Mouse (Mus musculus) adipocyte (in vitro differentiated cells): Measurements from ENCODE around the gene Gm43720.
A peak's percentile ranks its signal among the peaks of the same experiment; 100 is the strongest.

Experiments used
- DNase-seq: peaks from one replicate; pipeline ENCODE4 v3.0.0-alpha.2; 2016; ENCODE audit warnings: low spot score

The Gm43720 gene

DNA sequence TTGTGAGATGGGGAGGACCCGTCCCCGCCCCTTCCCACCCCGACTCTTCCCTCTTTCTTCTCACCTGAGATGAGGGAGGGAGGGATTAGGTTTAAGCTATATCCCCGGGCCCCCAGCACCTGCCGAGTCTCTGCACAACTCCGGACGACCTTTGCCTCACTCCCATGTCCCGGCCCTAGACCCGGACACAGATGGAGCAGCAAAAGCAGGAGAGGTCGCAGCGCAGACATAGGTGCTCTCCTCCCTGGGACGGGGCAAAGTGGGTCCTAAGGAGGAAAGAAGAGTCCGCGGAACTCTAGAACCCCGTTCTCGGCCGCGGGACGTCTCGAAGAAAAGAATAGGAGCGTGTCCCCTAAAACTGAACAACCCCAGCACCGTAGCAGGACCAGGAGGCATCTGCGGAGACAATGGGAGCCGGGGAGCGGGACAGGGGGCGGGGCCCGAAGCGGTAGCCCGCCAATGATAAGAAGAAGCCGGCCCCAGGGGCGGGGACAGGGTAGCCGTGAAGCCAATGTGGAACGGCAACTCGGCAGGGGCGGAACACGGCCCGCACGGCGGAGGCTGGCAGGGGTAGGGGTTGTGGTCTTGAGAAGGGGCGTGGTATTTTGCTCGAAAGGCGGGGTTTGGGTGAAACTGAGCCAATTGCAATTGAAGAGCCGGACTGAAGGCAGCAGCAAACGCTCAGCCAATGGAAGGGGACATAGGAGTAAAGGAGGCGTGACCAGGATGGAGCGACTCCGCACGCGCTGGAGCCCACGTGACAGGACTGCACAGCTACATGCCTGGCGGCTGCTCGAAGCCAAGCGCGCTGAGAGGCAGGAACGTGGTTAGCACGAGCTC is at the start of gene Gm43720, which contains the start of the genes Gpc2 and Stag3:
TSS of gene Gm43720 (minus strand) at position 374 of the 840 bp plus-strand sequence.
TSS of gene Gpc2 (minus strand) at position 421 of the 840 bp plus-strand sequence.
TSS of gene Stag3 (plus strand) at position 656 of the 840 bp plus-strand sequence.
- DNase-seq = no peak

DNA sequence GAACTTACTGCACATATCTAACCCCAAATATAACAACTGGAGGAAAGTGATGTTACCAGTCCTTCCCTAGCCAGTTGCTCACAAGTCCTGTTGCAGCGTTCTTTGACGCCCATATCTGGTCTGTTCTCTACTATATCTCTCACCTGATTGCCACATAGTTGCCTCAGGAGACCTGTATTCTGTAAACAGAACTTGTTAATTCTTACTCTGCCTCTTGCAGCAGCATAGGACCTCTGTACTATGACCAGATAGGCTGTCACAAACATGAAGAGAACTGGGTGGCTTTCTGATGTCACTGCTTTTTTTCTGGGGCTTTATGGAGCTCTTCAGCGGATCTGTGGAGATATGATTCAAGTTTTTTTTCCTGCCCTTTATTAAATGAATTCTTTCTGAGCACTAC is 33.0 kb upstream of the Gm43720 start:
- no peak for DNase-seq

DNA sequence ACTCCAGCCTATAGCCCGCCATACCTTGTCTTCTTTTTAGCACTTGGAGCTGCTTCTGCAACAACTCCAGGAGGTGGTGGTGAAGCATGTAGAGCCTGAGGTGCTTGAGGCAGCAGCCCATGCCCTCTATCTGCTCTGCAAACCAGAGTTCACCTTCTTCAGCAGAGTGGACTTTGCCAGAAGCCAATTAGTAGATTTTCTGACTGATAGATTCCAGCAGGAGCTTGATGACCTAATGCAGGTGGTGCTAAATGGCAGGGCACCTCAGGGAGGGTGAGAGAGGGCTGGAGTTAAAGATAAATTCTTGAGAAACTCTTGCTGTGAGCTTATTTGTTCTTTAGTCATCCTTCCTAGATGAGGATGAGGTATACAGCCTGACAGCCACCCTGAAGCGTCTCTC is 19.9 kb upstream of the Gm43720 start:
- DNase-seq = no peak

DNA sequence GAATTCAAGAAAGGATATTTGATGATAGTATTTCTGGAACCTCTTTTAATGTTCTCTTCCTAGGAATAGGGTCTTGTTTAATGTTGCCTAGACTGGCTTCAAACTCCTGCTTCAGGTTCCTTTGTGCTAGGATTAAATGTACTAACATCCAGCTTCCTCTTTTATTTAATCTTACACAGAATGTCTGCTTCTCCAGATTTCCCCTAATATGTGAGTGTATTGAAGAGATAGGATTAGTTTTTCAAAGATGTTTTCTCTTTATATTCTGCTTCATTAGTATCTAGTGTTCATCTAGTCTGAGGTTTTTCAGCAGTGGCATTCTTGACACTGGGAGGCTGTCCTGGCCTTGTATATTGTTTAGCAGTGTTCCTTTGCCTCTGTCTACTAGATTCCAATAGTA is 14.4 kb upstream of the Gm43720 start:
- DNase-seq = no peak

DNA sequence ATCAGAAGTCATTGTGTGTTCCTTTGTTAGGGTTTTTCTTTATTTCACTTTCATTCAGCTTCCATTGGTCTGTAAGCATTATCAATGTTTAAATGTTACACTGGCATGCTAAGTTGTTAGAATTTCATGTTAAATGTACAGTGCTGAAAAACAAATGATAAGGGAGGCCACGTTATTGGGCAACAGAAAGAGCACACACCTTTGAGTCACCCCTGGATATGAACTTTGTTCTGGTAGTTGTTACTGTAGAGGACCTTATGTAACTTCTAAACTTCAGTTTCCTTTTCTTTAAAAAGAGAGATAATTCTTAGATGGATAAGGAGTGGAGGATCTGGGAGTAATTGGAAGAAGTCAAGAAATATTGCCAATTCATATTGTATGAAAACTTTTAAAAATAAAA is 11.9 kb upstream of the Gm43720 start:
- DNase-seq = no peak

DNA sequence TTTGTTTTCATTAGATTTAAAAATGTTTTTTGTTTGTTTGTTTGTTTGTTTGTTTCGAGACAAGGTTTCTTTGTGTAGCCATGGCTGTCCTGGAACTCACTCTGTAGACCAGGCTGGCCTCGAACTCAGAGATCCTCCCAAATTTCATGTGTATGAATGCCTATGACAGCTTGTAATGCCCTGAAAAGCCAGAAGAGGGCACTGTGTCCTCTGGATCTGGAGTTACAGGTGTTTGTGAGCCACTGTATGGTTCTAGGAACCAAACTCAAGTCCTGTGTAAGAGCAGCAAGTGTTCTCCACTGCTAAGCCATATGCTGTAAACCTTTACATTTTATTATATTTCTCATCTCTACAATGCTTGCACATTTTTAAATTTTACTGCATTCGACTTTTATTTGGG is 8.1 kb upstream of the Gm43720 start:
- no peak for DNase-seq

DNA sequence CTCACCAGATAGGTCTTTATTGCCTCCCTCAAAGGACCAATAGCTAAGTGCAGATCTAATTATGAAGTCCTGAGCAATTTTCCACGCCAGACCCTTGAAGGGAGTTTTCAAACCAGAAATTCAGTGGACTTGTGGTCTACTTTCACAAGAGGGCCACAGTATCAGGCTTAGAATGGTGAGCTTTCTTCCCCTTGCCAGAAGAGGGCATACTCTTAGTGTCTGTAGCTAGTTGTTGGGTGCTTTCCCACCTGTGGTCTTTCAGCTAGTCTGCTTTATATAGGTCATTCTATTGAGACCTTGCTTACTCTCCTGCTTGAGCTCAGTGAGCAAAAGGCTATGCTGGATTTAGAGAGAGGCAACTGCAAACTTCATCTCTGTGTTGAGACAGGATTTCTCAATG is 3.8 kb upstream of the Gm43720 start:
- DNase-seq = no peak

DNA sequence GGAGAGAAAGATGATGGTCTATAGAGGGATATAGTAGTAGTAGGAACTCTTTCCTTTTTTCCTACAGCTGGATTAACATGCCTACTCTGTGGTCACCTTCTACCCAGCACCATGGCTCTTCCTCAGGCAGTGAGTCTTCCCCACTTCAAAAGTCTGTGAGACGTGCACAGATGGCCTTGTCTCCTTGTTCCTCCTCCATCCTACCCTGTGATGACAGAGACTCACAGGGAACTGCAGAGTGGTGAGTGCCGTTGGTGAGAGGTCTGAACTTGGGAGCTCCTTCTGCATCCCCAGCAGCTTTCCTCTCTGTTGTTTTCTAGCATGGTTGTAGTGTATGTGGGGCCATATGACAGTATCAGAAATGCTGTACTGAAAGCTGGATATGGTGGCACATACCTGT is 2.0 kb upstream of the Gm43720 start:
- no peak for DNase-seq

DNA sequence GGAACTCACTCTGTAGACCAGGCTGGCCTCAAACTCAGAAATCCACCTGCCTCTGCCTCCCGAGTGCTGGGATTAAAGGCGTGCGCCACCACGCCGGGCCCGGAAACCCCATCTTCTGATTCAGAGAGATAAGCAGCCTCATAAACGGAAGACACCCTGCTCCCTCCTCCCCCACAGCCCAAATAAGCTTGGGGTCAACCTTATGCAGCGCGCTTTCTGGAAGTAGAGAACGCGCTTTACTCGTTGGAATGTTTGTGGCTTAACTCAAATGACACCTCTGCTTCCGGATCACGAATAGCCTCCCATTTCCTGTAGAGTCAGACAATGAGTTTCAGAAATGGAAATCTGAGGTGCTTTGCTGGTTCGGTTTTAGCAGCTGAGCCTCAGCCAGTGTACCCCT is 1.1 kb upstream of the Gm43720 start:
- DNase-seq = no peak

DNA sequence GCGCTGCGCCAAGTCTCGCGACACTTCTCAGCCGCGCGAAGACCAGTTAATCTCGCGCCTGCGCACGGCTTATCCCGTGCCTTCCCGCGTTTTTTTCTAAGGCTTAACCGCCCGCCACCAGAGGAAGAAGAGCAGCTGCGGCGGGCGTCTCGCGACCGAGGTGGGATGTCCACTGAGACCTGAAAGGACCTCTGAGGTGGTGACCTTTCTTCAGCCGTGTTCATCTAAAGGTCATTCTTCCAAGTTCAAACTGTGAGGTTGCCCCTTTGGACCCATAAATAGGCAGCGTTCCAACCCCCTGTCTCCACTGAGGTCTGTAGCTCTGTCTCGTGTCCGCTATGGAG is 639 bp upstream of the Gm43720 start:
- DNase-seq = no peak

DNA sequence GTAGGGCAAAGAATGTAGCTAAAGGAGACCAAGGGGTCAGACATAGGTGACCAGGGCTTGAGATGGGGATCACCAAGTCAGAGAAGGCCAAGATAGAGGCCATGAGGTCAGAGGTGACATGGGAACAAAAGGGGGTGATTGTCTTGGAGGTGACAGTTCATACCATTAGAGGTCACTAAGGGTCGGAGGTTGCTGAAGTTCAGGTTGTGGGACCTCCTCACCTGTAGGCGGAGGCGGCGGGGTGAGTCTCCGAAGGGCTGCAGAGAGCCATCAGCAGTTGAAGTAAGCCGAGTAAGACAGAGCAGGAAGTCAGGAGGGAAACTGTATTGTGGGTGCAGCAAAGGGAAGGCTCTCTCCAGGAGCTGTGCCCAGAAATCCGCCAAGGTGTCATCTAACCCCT is 1.8 kb downstream of the Gm43720 start:
- DNase-seq = no peak

DNA sequence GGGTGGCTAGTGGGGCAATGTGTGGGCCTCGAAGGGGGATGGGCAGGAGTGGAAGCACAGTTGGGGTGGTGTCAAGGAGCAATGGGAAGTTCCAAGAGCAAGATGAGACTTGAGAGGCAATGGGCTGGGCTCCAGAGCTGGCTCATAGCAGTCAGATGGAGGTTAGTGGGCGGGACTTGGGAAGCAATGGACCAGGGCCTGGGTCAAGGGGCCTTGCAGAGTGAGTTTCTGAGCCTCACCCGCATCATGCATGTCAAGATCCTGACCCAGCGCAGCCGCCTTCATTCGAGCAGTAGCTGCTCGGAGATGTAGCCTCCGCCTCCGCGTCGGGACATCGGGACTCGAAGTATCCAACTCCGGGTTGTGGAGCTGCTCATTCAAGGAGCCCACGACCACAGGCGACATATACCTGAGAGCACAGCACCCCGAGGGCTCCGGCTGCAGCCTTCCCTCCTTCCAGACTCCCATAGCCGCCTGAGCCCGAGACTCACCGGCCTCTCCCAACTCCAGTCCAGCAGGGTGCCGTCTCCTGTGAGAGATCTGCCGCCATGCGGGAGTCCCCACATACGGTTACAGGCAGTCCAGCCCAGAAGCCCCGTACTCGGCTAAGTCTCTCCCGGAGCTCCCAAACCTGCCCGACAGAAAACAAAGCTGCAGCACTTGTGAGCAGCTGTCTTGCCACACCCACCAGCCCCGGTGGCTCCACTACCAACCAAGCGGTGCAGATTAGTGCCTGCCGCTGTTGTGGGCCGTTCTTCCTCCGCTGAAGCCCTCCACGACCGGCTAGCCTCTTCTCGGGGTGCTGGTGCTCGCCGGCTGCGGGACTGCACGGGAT is 4.3 kb downstream of the Gm43720 start:
- DNase-seq = no peak

DNA sequence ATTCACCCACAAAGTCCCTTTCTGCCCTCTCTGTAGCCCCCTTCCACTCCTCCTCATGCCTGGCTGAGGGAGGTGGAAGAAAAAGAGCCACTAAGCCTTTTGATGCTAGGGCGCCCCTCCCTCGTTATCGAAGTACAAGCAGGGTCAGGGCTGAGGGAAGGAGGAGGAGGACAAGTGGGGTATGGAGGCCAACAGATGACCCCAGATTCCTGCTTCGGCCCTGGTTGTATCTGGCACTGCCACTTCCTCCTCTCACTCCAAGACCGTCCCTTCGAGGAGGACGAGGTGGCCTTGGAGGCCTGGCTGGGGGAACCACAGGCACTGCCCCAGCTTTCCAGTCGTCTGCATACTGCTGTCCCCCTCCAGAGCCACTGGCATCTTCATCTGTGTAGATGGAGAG is 5.6 kb downstream of the Gm43720 start:
- DNase-seq = no peak

DNA sequence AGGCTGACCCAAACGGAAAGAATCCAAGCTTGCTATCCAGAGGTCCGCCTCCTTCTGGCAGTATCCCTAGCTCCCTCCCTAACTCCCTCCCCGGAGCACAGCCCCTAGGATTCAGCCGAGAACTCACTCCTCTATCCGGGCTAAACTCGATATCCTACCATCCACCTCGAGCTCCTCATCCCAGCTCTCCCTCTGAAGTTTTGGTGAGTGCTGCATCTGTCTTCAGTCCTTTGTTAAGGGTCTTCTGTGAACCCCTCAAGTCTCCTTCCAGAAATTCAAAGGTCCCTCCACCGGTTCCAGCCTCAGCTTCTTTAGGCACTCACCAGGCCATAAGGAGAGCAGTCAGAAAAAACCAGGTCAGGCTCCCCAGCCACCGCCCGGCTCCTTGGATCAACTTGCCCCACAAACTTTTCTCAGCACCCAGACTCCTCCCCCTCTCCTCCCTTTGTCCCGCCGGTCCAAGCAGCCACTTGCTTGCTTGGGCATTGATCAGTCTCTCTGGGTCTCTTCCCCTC is 7.3 kb downstream of the Gm43720 start, which contains the start of gene Gal3st4:
TSS of gene Gal3st4 (minus strand) at position 432 of the 515 bp plus-strand sequence.
- DNase-seq = no peak

DNA sequence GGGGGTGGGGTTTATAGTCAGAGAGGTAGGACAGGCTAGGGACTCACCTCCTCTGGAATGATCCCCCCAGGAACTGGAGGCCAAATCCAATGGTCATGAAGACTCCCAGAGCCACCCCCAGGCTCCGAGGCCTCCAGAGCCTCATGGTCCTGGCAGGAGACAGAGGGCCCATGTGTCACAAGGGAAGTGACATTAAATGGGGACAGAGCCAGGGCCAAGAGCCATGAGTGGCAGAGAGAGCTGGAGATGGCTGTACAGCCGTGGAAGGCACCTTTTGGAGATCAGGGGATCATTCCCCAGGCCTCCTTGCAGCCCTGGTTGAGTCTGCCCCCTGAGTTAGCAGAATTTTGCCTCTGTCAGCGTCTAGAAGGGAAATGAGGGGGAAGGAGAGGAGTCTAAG is 8.5 kb downstream of the Gm43720 start:
- DNase-seq = no peak

DNA sequence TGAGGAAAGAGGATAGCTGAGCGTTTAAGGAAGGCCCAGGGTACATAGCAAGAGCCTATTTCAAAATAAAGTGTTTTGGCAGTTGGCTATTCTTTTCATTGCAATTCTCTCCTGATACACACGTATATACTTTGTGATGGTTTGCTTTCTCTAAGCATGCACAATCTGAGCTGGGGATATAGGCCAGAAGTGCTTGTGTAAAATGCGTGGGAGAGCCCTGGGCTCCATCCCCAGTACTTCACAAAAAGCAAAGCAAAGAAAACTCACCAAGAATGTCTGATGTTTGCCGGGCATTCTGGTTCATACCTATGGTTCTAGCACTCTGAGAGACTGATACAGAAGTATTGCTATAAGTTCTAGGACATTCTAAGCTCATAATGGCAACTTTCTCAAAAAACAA is 10.8 kb downstream of the Gm43720 start:
- no peak for DNase-seq

DNA sequence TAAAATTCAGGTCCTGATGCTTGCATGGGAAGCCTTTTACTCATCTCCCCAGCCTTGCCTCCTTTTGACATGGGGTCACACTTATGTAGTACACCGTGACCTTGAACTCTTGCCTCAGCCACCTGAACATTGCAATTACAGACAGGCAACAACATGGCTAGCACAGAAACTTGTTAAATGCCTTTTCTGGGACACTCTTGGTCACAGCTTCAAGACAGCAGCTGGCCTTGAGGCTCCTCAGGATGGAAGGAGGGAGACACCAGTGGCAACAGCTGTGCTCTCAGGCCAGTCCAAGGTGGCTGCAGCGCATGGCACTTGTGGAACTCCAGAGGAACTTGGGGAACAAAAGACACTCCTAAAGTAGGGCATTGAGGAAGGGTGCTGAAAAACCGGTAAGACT is 12.6 kb downstream of the Gm43720 start:
- DNase-seq = no peak

DNA sequence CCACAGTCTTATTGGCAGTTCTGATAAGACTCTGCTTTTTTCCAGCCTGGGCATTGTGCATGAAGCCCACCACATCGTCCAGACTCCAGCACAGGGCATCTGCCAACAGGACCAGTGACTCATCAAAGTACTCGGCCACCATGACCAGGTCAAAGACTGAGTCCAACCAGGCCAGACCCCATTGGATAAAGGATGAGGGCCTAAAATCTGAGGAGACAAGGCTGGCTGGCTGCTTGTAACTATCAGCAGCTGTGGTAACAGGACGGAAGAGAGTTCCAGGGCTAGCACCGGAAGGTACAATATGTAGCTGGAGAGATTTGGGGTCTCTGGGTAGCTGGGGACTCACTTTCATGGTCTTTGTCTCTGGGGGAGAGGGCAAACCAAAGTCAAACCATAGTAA is 14.0 kb downstream of the Gm43720 start:
- no peak for DNase-seq

DNA sequence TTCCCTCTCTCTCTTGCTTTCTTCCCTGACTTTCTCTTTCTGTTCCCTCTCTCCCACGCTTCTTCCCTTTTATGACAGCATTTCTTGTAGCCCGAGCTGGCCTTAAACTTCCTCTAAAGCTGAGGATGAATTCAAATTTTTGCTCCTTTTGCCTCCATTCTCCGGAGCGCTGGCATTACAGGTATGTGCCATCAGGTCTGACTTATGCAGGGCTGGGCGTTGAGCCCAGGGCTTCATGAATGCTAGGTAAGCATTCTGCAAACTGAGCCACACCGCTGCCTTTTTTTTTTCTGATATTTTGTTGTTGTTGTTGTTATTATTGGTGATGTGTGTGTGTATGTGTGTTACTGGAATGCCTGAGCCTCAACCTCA is 15.6 kb downstream of the Gm43720 start:
- no peak for DNase-seq

DNA sequence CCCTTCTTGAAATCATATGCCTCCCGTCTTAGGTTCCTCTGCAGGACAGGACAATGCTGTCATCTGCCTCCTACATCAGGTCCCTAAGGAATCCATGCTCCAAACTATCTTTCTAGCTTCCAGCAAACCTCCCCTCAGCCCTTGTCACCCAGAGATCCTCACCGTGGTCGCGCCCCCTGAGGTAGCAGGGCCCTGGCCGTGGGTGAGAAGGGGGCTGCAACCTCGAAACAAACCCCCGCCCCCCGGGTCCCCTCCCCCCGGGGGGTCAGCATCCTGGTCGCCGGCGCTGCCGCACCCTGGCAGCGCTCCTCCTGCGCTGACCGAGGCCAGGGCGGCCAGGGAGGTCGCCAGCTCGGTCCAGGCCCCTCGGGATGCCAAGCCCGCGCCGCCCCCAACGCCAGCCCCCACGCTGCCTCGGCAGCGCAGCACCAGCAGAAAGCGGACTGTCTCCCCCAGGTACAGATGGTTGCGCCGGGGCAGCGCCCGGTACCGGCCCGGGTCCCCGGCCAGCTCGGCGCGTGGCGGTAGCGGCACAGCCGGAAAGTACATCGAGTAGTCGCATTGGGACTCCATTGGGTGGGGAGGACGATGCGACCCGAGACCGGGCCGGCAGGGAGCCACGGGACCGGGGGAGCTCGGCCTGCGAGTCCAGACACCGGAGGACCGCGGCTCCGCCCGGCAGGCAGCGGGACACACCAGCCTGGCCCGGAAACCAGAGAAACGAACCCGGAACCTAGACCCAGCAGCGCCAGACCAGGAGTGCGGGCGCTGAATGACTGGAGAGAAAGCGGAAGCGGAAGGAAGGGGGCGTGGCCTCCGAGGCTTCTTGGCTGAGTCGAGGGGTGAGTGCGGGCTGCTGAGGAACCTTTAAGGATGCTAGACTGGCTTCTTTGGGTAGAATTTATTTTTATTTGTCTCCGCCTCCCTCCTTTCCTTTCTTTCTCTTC is 16.2 kb downstream of the Gm43720 start, which contains the start of gene BC037034:
TSS of gene BC037034 (minus strand) at position 774 of the 947 bp plus-strand sequence.
- DNase-seq = peak; percentile 97

DNA sequence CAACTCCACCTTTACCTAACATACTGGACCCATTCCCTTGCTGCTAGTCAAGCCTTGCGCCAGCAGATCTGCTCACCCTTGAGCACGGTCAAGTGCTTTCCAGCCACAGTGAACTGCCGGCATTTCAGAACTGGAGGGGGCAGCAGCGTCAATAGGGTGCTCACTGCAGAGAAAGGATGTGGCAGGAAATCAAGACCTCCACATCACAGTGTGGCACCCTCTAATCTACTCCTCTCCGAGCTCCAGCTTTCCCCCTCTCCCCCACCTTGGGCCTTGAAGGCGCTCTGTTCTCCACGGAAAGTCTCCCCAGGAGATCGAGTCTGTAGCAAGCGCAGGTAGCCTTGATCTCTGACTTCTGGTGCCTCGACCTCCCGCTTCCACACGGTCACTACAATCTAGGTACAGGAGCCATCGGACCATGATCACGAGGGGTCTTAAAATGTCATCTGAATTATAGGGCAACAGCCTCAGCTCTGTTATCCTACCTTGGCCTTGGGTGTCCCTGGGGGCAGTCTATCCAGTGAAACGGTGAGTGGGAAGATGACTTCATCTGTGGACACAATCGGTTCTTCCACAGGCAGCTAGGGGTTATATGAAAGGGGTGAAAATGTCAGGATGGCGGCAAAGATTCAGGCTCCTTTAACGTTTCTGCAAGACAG is 17.0 kb downstream of the Gm43720 start:
- DNase-seq = no peak
